Mouse (Mus musculus): ENCODE measurements at regions not wholly inside any gene's neighbourhood (a gene's known extent, or its start where the extent isn't known, plus 50 kb on each side); places are given as distances from the start of the nearest gene placed in this dataset.

- no peak for DNase-seq (ENCODE audit: low spot score in 2 of 2)
These were observed 129.0 kb upstream of the Jun start for GRCm38 (mm10) chr4:95180999-95181398.

GRCm38 (mm10) chr4:95184180-95184579 is 132.2 kb upstream of the Jun start:
- DNase-seq (ENCODE audit: low spot score in 2 of 2) = no peak

GRCm38 (mm10) chr4:95185113-95185915 is 133.3 kb upstream of the Jun start:
- DNase-seq (ENCODE audit: low spot score in 2 of 2) = no peak

GRCm38 (mm10) chr4:95185916-95186200 is 133.8 kb upstream of the Jun start:
- no peak for DNase-seq (ENCODE audit: low spot score in 2 of 2)

- no peak for DNase-seq (ENCODE audit: low spot score in 2 of 2)
These were observed 136.1 kb upstream of the Jun start for GRCm38 (mm10) chr4:95188107-95188506.

GRCm38 (mm10) chr4:95191654-95192406 is 139.8 kb upstream of the Jun start:
- DNase-seq (ENCODE audit: low spot score in 2 of 2) = no peak

GRCm38 (mm10) chr4:95192562-95192961 is 140.5 kb upstream of the Jun start:
- DNase-seq (ENCODE audit: low spot score in 2 of 2) = no peak

GRCm38 (mm10) chr4:95193028-95193427 is 141.0 kb upstream of the Jun start:
- DNase-seq (ENCODE audit: low spot score in 2 of 2) = no peak

GRCm38 (mm10) chr4:95193473-95193872 is 141.5 kb upstream of the Jun start:
- DNase-seq (ENCODE audit: low spot score in 2 of 2) = no peak

GRCm38 (mm10) chr4:95194621-95195455 is 142.8 kb upstream of the Jun start:
- no peak for DNase-seq (ENCODE audit: low spot score in 2 of 2)

- DNase-seq (ENCODE audit: low spot score in 2 of 2) = no peak
These were observed 144.1 kb upstream of the Jun start for GRCm38 (mm10) chr4:95196106-95196505.

GRCm38 (mm10) chr4:95197077-95197711 is 145.2 kb upstream of the Jun start:
- DNase-seq (ENCODE audit: low spot score in 2 of 2) = peak in 1 of 2 experiments; percentile 20

- DNase-seq (ENCODE audit: low spot score in 2 of 2) = no peak
These were observed 147.4 kb upstream of the Jun start for GRCm38 (mm10) chr4:95199394-95199793.

- DNase-seq (ENCODE audit: low spot score in 2 of 2) = no peak
These were observed 148.1 kb upstream of the Jun start for GRCm38 (mm10) chr4:95200130-95200529.

GRCm38 (mm10) chr4:95202478-95202877 is 150.5 kb upstream of the Jun start:
- DNase-seq (ENCODE audit: low spot score in 2 of 2) = no peak

- no peak for DNase-seq (ENCODE audit: low spot score in 2 of 2)
These were observed 151.6 kb upstream of the Jun start for GRCm38 (mm10) chr4:95203577-95203976.

GRCm38 (mm10) chr4:95205372-95205771 is 153.3 kb upstream of the Jun start:
- no peak for DNase-seq (ENCODE audit: low spot score in 2 of 2)

- DNase-seq (ENCODE audit: low spot score in 2 of 2) = no peak
These were observed 155.8 kb upstream of the Jun start for GRCm38 (mm10) chr4:95207783-95208182.

- no peak for DNase-seq (ENCODE audit: low spot score in 2 of 2)
These were observed 156.8 kb upstream of the Jun start for GRCm38 (mm10) chr4:95208827-95209226.

GRCm38 (mm10) chr4:95209322-95210119 is 157.5 kb upstream of the Jun start:
- no peak for DNase-seq (ENCODE audit: low spot score in 2 of 2)

GRCm38 (mm10) chr4:95212561-95212960 is 160.5 kb upstream of the Jun start:
- DNase-seq (ENCODE audit: low spot score in 2 of 2) = no peak

All from left cerebral cortex, adult 18-20 months (tissue).